Mouse (Mus musculus): ENCODE measurements around the gene Anxa6.

GRCm38 (mm10) chr11:54952651-54953050 is 80.6 kb downstream of the Anxa6 start:
- TF ChIP-seq CTCF (IDR thresholded peaks at IDR 0.05; ENCODE audit: control insufficient read depth, insufficient read depth, insufficient read length) = no peak
- TF ChIP-seq MAX (IDR thresholded peaks at IDR 0.05) = peak; percentile 89
- peak; percentile 12 for TF ChIP-seq USF1 (IDR thresholded peaks at IDR 0.05; ENCODE audit: low read depth)
- TF ChIP-seq MYOD1 (IDR thresholded peaks at IDR 0.05; ENCODE audit: control insufficient read depth, insufficient read length, low read depth) = no peak
- no peak for TF ChIP-seq CEBPB (IDR thresholded peaks at IDR 0.05; ENCODE audit: low read depth)
